In genomic region chr11:117208151-117208673, GRCm38 (mm10) we compare ENCODE assay signal across 13 mouse cellular contexts. TPM values are rescaled to one million over a fixed set of nuclear protein-coding genes. Genes with fewer than 3 reads are reported as not detected.
DNase-seq lines count a peak whose midpoint lies in the region; ATAC-seq and TF ChIP-seq lines count a peak whose summit lies in the region.
"Had no signal": no experiment of that assay in that cellular context is flagged by ENCODE, and none has a peak within 500 bp of the region (broad histone marks: within the 10 kb centered on the region; RNA-seq: fewer than 3 reads in every experiment).

No protein-coding gene starts in this region.

- WGBS in kidney, embryonic 16.5 days: 57% methylated on average over 8 of the region's 8 CpGs
- 80% methylated on average over 8 of the region's 8 CpGs for WGBS in stomach, embryonic 16.5 days
- 69% methylated on average over 8 of the region's 8 CpGs for WGBS in stomach, postnatal 0 days

- peak; percentile 49; the same call in 1 of the 2 replicates for ATAC-seq in kidney, embryonic 16.5 days (ENCODE audit: low FRiP score, low TSS enrichment)
- ATAC-seq in stomach, embryonic 16.5 days (ENCODE audit: insufficient read depth, low FRiP score): no peak
- no peak for ATAC-seq in stomach, postnatal 0 days (ENCODE audit: low FRiP score, low TSS enrichment)

- H3K27ac ChIP-seq in kidney, embryonic 16.5 days (ENCODE audit: low read length): peak overlapping the region; percentile 85
- no peak overlapping the region for H3K27ac ChIP-seq in stomach, embryonic 16.5 days (ENCODE audit: low read length)
- no peak overlapping the region for H3K27ac ChIP-seq in stomach, postnatal 0 days (replicated peaks)
- H3K27ac ChIP-seq: layer of hippocampus, adult 2 months had no signal

- H3K4me3 ChIP-seq in kidney, embryonic 16.5 days (ENCODE audit: low read length): no peak overlapping the region
- H3K4me3 ChIP-seq in stomach, embryonic 16.5 days (replicated peaks; ENCODE audit: low read length): no peak overlapping the region
- H3K4me3 ChIP-seq in stomach, postnatal 0 days (ENCODE audit: low read depth, low read length): no peak overlapping the region
- H3K4me3 ChIP-seq: layer of hippocampus, adult 2 months had no signal

- no peaks in the 10 kb centered on the region for H3K9me3 ChIP-seq in kidney, embryonic 16.5 days (ENCODE audit: low read length)
- H3K9me3 ChIP-seq in stomach, embryonic 16.5 days (replicated peaks; ENCODE audit: control insufficient read depth, low read length): no peaks in the 10 kb centered on the region; the same call in 1 of the 2 replicates
- H3K9me3 ChIP-seq in stomach, postnatal 0 days (ENCODE audit: control insufficient read depth, low read length): no peaks in the 10 kb centered on the region

- peak; percentile 65 to 71 for DNase-seq in cerebellum, postnatal 14 days
- DNase-seq in cerebellum, adult 11-12 months: no peak
- DNase-seq in kidney, postnatal 25 days: no peak
- no peak for DNase-seq in stomach, postnatal 0 days (ENCODE audit: low spot score)
- DNase-seq in thymus, postnatal 36 days: no peak
- DNase-seq in spleen, postnatal 10 days (ENCODE audit: low spot score in 2 of 2): no peak
- DNase-seq: B cell, adult 2 months; gastrocnemius, postnatal 36 days; heart, postnatal 14 days; lung, adult 18-20 months had no signal

- no peaks in the 10 kb centered on the region for H3K36me3 ChIP-seq in kidney, embryonic 16.5 days (ENCODE audit: insufficient read depth, low read length)
- no peaks in the 10 kb centered on the region for H3K36me3 ChIP-seq in stomach, embryonic 16.5 days (ENCODE audit: control insufficient read depth, insufficient read depth, low read length)
- H3K36me3 ChIP-seq in stomach, postnatal 0 days (ENCODE audit: control insufficient read depth, insufficient read depth, low read length): no peaks in the 10 kb centered on the region

- no peak for TF ChIP-seq CTCF in stomach, postnatal 0 days (IDR thresholded peaks at IDR 0.05; ENCODE audit: low read depth)

- peaks cover 44% of the 10 kb centered on the region for H3K4me1 ChIP-seq in kidney, embryonic 16.5 days (ENCODE audit: insufficient read depth, low read length)
- H3K4me1 ChIP-seq in stomach, embryonic 16.5 days (ENCODE audit: control insufficient read depth, insufficient read depth, low read length): peaks cover 11% of the 10 kb centered on the region; the same call in 1 of the 2 replicates
- H3K4me1 ChIP-seq in stomach, postnatal 0 days (replicated peaks; ENCODE audit: control insufficient read depth, insufficient read depth): no peaks in the 10 kb centered on the region

- H3K9ac ChIP-seq in kidney, embryonic 16.5 days (replicated peaks; ENCODE audit: low read length): no peak overlapping the region
- 0 out of 2 replicates have a peak overlapping the region, but pooled peaks have one; percentile 3 for H3K9ac ChIP-seq in stomach, embryonic 16.5 days (ENCODE audit: low read length)
- no peak overlapping the region for H3K9ac ChIP-seq in stomach, postnatal 0 days (ENCODE audit: low read length)

- no peak for TF ChIP-seq EP300 in stomach, postnatal 0 days (optimal IDR thresholded peaks at IDR 0.05)

- H3K27me3 ChIP-seq in kidney, embryonic 16.5 days (ENCODE audit: insufficient read depth, low read length): no peaks in the 10 kb centered on the region
- H3K27me3 ChIP-seq in stomach, embryonic 16.5 days (ENCODE audit: control insufficient read depth, insufficient read depth, low read length): no peaks in the 10 kb centered on the region
- H3K27me3 ChIP-seq in stomach, postnatal 0 days (ENCODE audit: control insufficient read depth, insufficient read depth, low read length): no peaks in the 10 kb centered on the region

- no peak overlapping the region for H3K4me2 ChIP-seq in kidney, embryonic 16.5 days (replicated peaks; ENCODE audit: low read depth, low read length)
- H3K4me2 ChIP-seq in stomach, embryonic 16.5 days (ENCODE audit: low read depth, low read length): no peak overlapping the region
- no peak overlapping the region for H3K4me2 ChIP-seq in stomach, postnatal 0 days (replicated peaks; ENCODE audit: low read depth)

RNA-seq across cellular contexts. Expression of gene Sept9, which starts 8.8 kb away (rescaled TPM):
- polyA plus RNA-seq in kidney, embryonic 16.5 days (2015; fragmentation: Nextera tagmentation; extraction: Ambion mirVana): 123 and 131 TPM in 2 replicates
- 101 and 105 TPM in 2 replicates for polyA plus RNA-seq in stomach, embryonic 16.5 days (2015; fragmentation: Nextera tagmentation; extraction: Ambion mirVana)
- polyA plus RNA-seq in stomach, postnatal 0 days (2015; fragmentation: Nextera tagmentation; extraction: Ambion mirVana): 42.9 and 46.2 TPM in 2 replicates

Comparison
In these comparisons a context has a peak if more than half of its experiments do, and no peak if none do; other contexts are left out.
1. DNase-seq: peak in cerebellum, postnatal 14 days (2 of 2); none in cerebellum, adult 11-12 months (single experiment), kidney, postnatal 25 days (0 of 2), stomach, postnatal 0 days (single experiment), thymus, postnatal 36 days (0 of 2) and spleen, postnatal 10 days (0 of 2).